Mouse (Mus musculus) WW6 (cell line): Measurements from ENCODE around the gene P3h2.

Source experiments
- DNase-seq: peaks from one replicate; pipeline ENCODE4 v3.0.0-alpha.2; 2013; ENCODE audit warnings: low read depth, low spot score

Gene P3h2

GRCm38 (mm10) chr16:26070376-26070775, 35.2 kb downstream of the P3h2 start:
- DNase-seq: no peak

GRCm38 (mm10) chr16:26065060-26065459, 40.5 kb downstream of the P3h2 start:
- no peak for DNase-seq

DNA sequence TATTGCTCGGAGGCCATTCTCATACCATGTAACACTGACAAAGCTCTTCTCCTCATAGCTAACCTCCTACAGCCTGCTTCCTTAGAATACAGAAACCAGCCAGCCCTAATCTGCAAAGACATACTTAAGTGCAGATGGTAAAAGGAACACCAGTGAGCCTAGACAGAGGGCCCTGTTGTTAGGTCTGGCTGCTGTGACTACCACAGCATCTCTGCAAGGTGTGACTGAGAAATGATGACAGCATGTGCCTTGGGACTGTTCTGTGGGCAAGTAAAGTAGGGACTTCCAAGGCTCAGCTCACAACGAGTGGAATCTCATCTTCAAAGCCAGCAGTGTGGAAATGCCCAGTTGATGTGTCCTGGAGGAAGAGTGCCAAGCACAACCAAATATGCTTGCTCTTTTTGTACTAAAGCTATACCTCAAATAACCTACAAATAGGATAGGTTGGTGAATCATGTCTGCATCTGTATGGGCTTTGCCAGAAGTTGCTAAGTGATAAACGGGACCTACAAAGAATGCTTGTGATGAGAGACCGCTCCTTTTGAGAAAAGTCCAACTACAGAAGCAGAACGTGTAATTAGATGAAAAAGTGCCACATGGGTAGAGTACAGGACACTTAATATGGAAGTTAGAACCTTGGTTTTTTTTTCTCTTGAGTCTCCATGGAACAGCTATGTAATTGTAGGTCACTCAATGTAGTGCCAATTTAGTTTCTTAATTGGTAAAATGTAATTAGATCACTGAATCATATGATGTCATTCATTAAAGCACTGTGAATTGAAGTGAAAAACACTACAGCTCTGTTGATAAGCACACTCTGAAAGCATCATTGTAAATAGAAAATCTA, 45.1 kb downstream of the P3h2 start:
- no peak for DNase-seq

DNA sequence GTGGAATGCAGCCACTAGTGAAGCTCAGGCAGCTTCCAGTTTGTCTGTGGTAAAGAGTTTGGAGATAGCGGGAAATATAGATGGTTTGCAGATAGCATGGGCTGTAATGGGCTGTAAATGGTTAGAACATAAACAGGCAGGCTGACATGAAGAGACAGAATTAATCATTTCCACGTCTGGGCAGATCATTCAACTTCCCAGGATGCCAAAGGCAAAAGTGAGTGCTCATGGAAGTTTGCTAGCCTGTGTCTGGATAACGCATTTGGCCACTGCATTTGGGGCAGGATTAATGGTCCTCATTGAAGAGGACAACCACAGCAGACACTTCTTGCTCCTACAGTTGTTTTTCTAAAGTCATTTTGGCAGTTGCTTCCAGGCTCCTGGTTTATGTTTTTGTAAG, 52.0 kb downstream of the P3h2 start:
- DNase-seq: no peak

- no peak for DNase-seq
Measured at GRCm38 (mm10) chr16:26049393-26050087, 56.0 kb downstream of the P3h2 start.

DNA sequence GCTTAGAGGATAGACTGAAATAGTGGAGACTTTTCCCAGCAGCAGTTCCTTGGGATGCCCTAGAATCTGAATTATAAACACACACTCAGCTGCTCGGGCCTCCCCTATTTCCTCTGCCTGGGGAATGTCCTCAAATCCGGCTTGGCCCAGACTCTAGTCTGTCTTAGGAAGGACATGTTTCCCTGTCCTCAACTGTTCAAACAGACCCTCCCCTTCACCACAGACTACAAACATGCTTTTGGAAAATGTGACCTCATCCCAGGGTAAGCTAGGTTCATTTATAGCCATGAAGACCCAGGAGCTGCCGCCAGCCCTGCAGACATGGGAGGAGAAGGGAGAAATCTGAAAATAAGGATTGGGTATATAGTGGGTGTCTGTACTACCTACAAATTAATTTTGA, 57.7 kb downstream of the P3h2 start:
- no peak for DNase-seq

- no peak for DNase-seq
Measured at GRCm38 (mm10) chr16:26047396-26047795, 58.2 kb downstream of the P3h2 start.

- no peak for DNase-seq
Measured at GRCm38 (mm10) chr16:26041929-26042303, 63.7 kb downstream of the P3h2 start.

DNA sequence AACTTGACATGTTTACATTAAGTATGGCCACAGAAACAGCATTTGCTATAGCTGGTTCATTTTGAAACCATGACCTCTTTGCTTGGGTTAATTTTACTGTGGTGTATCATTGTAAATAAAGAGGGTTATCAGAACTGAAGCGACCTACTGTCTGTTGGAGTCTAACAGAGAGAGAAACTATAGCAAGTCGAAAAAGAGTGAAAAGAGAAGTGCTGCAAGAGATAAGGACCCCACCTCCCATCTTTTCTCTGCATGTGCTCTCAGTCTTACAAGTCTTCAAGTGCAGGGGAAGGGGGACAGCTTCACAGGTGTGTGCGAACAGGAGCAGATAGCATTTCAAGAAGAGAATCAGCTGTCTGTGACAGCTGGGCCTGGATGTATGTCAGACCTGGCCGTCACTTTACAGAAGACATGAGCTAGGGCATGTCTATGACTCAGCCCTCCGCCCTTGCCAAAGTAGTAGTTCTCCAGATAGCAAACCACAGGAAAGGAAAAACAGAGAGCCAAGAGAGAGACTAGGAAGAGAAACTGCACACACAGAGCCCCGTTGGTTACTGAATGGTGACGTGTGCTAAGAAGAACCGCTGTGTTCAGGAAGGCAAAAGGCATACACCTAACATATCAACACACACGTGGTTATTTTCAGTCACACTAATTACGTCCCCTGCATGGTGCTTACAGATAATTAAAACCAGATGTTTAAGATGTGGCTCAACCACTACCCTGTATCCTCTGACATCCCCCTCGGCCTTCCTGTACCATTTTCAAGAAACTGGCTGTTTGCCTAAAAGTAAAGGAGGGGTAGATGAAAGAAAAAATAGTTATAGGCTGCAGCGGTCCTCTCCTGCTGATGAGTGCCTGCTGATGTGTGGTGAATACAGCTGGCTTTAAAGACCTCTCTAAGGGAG, 64.3 kb downstream of the P3h2 start:
- no peak for DNase-seq

DNA sequence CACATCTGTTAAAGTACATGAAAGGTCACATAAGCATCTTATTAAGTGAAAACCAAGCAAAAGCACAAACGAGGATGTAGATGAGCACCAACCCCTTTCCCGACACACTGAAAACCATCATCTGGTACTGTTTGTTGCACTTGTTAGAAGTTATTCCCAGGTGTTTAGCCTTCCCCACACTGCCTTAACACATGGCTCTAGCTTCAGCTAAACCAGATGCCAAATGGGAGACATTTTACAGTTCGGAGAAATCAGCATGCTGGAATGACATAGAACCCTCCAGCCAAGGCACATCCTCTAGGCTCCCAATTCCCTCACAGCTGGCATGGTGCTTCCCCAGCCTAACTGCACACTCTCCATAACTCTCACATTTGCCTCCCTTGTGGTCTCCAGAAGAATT, 66.3 kb downstream of the P3h2 start:
- no peak for DNase-seq

DNA sequence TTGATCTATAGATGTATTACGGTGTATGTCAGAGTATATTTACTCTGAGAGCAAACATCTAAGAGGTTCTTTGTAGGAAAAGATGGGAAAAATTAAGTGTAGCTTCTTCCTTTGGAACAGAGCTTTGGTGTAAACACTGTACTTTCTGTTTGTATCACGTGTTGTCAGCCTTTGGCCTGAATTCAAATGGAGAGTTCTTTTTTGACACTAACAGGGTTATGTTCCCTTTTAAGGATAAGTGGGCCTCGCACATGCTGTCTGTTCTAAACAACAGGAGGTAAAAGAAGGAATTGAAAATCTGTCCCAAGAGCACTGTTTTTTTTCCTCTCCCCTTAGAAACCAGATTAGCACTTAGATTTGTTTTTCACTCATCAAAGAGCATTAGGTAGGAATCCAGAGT, 70.1 kb downstream of the P3h2 start:
- DNase-seq: no peak

DNA sequence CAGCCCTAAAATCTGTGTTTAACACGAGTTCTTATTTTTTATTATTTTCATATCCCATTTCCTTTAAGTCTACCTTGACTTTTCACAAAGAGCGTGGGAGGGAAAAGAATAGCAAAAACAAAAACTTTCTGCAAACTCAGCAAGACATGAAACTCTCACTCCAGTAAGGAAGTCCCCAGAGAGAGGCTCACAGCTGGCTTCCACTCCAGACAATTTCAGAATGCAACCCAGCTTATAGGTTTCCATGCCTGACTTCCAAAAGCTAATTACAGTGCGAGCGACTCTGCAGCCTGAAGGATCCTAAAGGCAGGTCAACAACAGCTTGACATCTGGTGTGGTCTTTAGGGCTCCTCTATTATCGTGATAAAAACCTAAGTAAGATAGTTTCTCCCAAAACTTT, 70.5 kb downstream of the P3h2 start:
- DNase-seq: no peak

GRCm38 (mm10) chr16:26029424-26030012, 76.1 kb downstream of the P3h2 start:
- DNase-seq: no peak

DNA sequence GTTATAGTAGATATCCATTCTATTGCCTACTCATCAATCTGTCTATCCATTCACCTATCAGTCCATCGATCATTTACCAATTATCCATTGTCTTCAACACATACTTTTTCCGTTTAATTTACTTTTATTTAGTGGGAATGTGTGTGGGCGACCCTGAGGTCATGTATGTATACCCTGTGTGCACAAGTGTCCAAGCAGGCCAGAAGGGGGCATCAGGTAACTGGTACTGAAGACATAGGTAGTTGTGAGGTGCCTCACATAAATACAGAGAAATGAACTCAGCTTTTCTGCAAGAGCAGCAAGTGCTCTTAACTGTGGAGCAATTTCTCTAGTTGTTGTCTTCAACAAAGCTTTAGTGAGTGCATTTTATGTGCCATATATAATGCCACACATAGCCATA, 79.2 kb downstream of the P3h2 start:
- DNase-seq: no peak

GRCm38 (mm10) chr16:26024543-26024942, 81.0 kb downstream of the P3h2 start:
- DNase-seq: no peak

- DNase-seq: no peak
Measured at GRCm38 (mm10) chr16:26023352-26023751, 82.2 kb downstream of the P3h2 start.

- DNase-seq: no peak
Measured at GRCm38 (mm10) chr16:26021759-26022158, 83.8 kb downstream of the P3h2 start.

GRCm38 (mm10) chr16:26005811-26006210, 99.8 kb downstream of the P3h2 start:
- no peak for DNase-seq

DNA sequence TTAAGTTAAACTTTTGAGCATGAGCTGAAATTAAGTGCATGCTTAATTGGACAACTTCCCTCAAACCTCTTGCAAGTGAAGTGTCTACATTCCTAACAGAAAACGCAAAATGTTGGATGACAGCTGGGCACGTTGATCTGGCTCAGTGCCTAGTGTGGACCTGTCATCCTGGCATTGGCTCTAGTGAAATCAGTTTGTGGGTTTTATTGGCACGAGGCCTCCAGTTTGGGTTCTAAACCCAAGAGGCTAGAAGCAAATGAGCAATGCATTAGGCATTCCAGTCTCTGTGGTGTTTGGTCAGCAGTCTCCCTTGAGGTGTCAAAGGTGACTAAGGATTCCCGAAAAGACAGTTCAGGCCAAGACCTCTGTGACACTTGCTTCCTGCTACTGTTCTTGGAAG, 102.3 kb downstream of the P3h2 start:
- no peak for DNase-seq

DNA sequence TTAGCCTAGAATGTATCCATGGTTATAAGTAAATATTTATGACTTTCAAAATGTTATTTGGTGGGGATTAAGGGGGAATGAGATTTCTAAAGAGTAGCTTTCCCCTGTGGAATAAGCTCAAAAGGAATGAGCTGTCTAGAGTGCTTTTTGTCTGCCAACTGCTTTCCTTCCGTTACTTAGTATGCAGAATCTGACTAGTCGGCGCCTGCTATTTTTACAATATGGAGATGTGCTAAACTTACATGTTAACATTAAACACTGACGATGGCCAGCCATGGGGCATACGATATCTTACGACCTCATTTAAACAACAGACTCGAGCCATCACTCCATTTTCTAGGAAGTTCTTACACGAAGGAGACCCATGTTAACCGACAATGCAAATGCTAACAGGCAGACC, 102.7 kb downstream of the P3h2 start:
- DNase-seq: no peak

DNA sequence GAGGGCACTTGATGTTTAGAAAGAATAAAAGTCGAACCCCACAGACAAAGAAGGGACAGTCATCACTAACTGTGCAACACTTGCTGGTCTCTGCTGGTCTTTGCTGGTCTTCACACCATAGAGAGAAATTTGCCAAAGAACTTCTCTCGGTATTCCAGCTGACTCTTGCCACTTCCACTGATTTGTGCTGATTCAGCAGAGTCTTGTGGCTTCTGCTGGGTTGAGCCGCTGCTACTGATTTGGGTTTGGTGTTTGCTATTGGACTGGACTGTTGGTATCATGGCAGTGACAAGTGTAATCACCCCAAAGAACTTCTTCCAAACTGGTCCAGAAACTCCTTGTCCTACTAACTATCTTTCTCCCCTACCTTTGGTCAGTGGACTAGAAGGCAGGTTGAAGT, 111.0 kb downstream of the P3h2 start:
- no peak for DNase-seq

DNA sequence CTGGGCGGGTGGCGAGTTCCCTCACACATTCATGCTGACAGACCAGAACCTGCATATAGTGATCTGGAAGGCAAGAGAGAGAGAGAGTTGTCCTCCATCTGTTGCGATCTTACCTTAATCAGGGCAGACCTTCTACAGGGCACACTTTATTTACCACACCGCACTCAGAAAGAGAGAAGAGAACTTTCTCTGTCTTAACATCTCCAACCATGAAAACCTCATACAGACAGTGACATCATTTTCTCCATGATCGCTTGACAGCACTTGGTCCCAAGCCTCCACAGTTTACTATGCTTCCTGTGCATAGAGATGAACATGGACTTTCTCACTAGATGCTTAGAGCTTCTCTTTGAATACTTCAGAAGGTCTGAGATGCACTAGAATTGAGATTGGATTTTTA, 118.4 kb downstream of the P3h2 start:
- no peak for DNase-seq
